Mouse (Mus musculus): ENCODE results near the gene Klhl35.

Klhl35 gene

GRCm38 (mm10) chr7:99465811-99466210, at the start of gene Klhl35:
Gene Klhl35, plus strand, starts transcription at chr7:99466004.
- DNase-seq (ENCODE audit: low spot score): no peak

- DNase-seq (ENCODE audit: low spot score): no peak
Measured at GRCm38 (mm10) chr7:99419311-99419710, 46.5 kb upstream of the Klhl35 start.

GRCm38 (mm10) chr7:99421006-99421405, 44.8 kb upstream of the Klhl35 start:
- no peak for DNase-seq (ENCODE audit: low spot score)

GRCm38 (mm10) chr7:99424538-99425155, 41.2 kb upstream of the Klhl35 start:
- DNase-seq (ENCODE audit: low spot score): peak; percentile 67

- no peak for DNase-seq (ENCODE audit: low spot score)
Measured at GRCm38 (mm10) chr7:99425706-99426105, 40.1 kb upstream of the Klhl35 start.

- DNase-seq (ENCODE audit: low spot score): no peak
Measured at GRCm38 (mm10) chr7:99427031-99427430, 38.8 kb upstream of the Klhl35 start.

GRCm38 (mm10) chr7:99427987-99428386, 37.8 kb upstream of the Klhl35 start:
- DNase-seq (ENCODE audit: low spot score): no peak

- no peak for DNase-seq (ENCODE audit: low spot score)
Measured at GRCm38 (mm10) chr7:99428836-99429235, 37.0 kb upstream of the Klhl35 start.

GRCm38 (mm10) chr7:99429786-99430185, 36.0 kb upstream of the Klhl35 start:
- no peak for DNase-seq (ENCODE audit: low spot score)

- DNase-seq (ENCODE audit: low spot score): no peak
Measured at GRCm38 (mm10) chr7:99430246-99430645, 35.6 kb upstream of the Klhl35 start.

- no peak for DNase-seq (ENCODE audit: low spot score)
Measured at GRCm38 (mm10) chr7:99432248-99432647, 33.6 kb upstream of the Klhl35 start.

- DNase-seq (ENCODE audit: low spot score): no peak
Measured at GRCm38 (mm10) chr7:99432863-99433262, 32.9 kb upstream of the Klhl35 start.

GRCm38 (mm10) chr7:99434672-99435250, 31.0 kb upstream of the Klhl35 start:
- DNase-seq (ENCODE audit: low spot score): no peak

- DNase-seq (ENCODE audit: low spot score): no peak
Measured at GRCm38 (mm10) chr7:99436530-99436929, 29.3 kb upstream of the Klhl35 start.

GRCm38 (mm10) chr7:99438881-99439280, 26.9 kb upstream of the Klhl35 start:
- no peak for DNase-seq (ENCODE audit: low spot score)

- peak; percentile 26 for DNase-seq (ENCODE audit: low spot score)
Measured at GRCm38 (mm10) chr7:99441534-99442072, 24.2 kb upstream of the Klhl35 start.

- no peak for DNase-seq (ENCODE audit: low spot score)
Measured at GRCm38 (mm10) chr7:99443164-99443563, 22.6 kb upstream of the Klhl35 start.

- DNase-seq (ENCODE audit: low spot score): no peak
Measured at GRCm38 (mm10) chr7:99444012-99444411, 21.8 kb upstream of the Klhl35 start.

GRCm38 (mm10) chr7:99445833-99446232, 20.0 kb upstream of the Klhl35 start:
- DNase-seq (ENCODE audit: low spot score): no peak

GRCm38 (mm10) chr7:99447323-99447722, 18.5 kb upstream of the Klhl35 start:
- DNase-seq (ENCODE audit: low spot score): no peak

GRCm38 (mm10) chr7:99448619-99449018, 17.2 kb upstream of the Klhl35 start:
- no peak for DNase-seq (ENCODE audit: low spot score)

- no peak for DNase-seq (ENCODE audit: low spot score)
Measured at GRCm38 (mm10) chr7:99449063-99449462, 16.7 kb upstream of the Klhl35 start.

GRCm38 (mm10) chr7:99449751-99450150, 16.1 kb upstream of the Klhl35 start:
- no peak for DNase-seq (ENCODE audit: low spot score)

- DNase-seq (ENCODE audit: low spot score): peak; percentile 53
Measured at GRCm38 (mm10) chr7:99450703-99451102, 15.1 kb upstream of the Klhl35 start.
